Mouse (Mus musculus) limb, embryonic 14.5 days (tissue): ENCODE results near the gene Tha1. TPM values are rescaled to one million over a fixed set of nuclear protein-coding genes. Genes with fewer than 3 reads are reported as not detected.

ENCODE experiments used
- ATAC-seq: fragments of 200-750 bp; cut with Nextera tagmentation; 2 replicates; pipeline ENCODE4 v1.8.0; 2017; ENCODE audit warnings: low read depth, moderate number of reproducible peaks, moderate TSS enrichment; ENCODE audit not compliant: low FRiP score
- DNase-seq: peaks from one replicate; pipeline ENCODE4 v3.0.0-alpha.2; 2015; ENCODE audit warnings: low spot score
- H3K27ac ChIP-seq: fragments of 300-500 bp; sonication (generic); replicated peaks from 2 replicates; pipeline ENCODE4 v1.5.1; 2014; ENCODE audit warnings: low read depth, mild to moderate bottlenecking, low read length, moderate library complexity, mixed read lengths
- H3K27me3 ChIP-seq: fragments of 300-500 bp; sonication (generic); 2 replicates; pipeline ENCODE4 v1.6.1; 2014; ENCODE audit warnings: low read length, mixed read lengths; ENCODE audit not compliant: control insufficient read depth, insufficient read depth
- H3K36me3 ChIP-seq: fragments of 300-500 bp; sonication (generic); 2 replicates; pipeline ENCODE4 v1.6.1; 2014; ENCODE audit warnings: mild to moderate bottlenecking, low read length, moderate library complexity, mixed read lengths; ENCODE audit not compliant: control insufficient read depth, insufficient read depth
- H3K4me1 ChIP-seq: fragments of 300-500 bp; sonication (generic); 2 replicates; pipeline ENCODE4 v1.6.1; 2014; ENCODE audit warnings: antibody characterized with exemption, low read length, mixed read lengths; ENCODE audit not compliant: control insufficient read depth, insufficient read depth
- H3K4me2 ChIP-seq: fragments of 300-500 bp; sonication (generic); replicated peaks from 2 replicates; pipeline ENCODE4 v1.6.1; 2014; ENCODE audit warnings: low read depth, mild to moderate bottlenecking, low read length, moderate library complexity; ENCODE audit not compliant: severe bottlenecking
- H3K4me3 ChIP-seq: fragments of 300-500 bp; sonication (generic); replicated peaks from 2 replicates; pipeline ENCODE4 v1.5.1; 2014; ENCODE audit warnings: low read length
- H3K9ac ChIP-seq: fragments of 300-500 bp; sonication (generic); 2 replicates; pipeline ENCODE4 v1.6.1; 2014; ENCODE audit warnings: mild to moderate bottlenecking, low read depth, low read length, moderate library complexity; ENCODE audit not compliant: severe bottlenecking
- H3K9me3 ChIP-seq: fragments of 300-500 bp; sonication (generic); 2 replicates; pipeline ENCODE4 v1.6.1; 2016; ENCODE audit warnings: low read length; ENCODE audit not compliant: control insufficient read depth
- POLR2A ChIP-seq: fragments of 200-500 bp; IDR thresholded peaks from 2 replicates; pipeline ENCODE4 v1.8.0; 2012; ENCODE audit warnings: inconsistent platforms, mild to moderate bottlenecking, moderate library complexity, borderline replicate concordance; ENCODE audit not compliant: insufficient read depth, insufficient read length; ENCODE audit errors: extremely low read depth
- WGBS: fragments of 180-500 bp; shearing (Covaris S2); extraction: QIAGEN DNeasy Blood & Tissue Kit; methylation state at CpG from one replicate; pipeline ENCODE4 v1.1.7; 2014; 5-methylcytosine and 5-hydroxymethylcytosine counted together
- polyA plus RNA-seq, 2 experiments: library from polyadenylated mRNA; depleted of rRNA in 1 of 2; stranded (reverse) in 1 of 2; unstranded in 1 of 2; fragments of >200 nt; fragmentation: Nextera tagmentation in 1 of 2; extraction: Ambion mirVana in 1 of 2; gene quantifications; 2 replicates each; pipeline versions ENCODE4 v1.2.1 to v1.2.3; 2012 to 2014

The Tha1 gene
- polyA plus RNA-seq, 2 experiments: 4.1 to 6.5 TPM

DNA sequence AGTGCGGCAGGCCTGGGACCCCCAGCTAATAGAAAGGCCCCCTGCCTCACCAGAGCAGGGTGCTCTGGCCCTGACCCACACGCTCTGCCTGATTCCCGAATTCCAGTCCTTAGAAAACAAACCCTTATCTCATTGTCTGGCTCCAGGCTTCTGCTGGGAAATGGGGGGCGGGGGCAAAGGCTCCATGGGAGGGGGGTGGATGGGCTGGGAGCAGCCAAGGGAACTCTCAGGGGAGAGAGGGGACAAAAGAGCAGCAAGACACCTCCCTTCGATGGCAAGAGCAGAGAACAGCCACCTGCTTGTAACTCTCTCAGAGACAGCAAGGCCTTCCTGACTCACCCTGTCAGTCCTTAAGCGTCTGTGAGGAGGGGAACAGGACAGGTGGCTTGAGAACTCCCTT is 2.4 kb upstream of the Tha1 start:
- Histone ChIP-seq H3K4me1 (peaks cover 16% of the 10 kb centered on the region), H3K27me3 (no peaks in the 10 kb centered on the region), H3K27ac (no peak overlapping the region), H3K36me3 (no peaks in the 10 kb centered on the region), H3K4me2 (no peak overlapping the region), H3K4me3 (no peak overlapping the region), H3K9me3 (no peaks in the 10 kb centered on the region), H3K9ac (no peak overlapping the region)
- TF ChIP-seq POLR2A: no peak
- WGBS: 49% methylated on average over 5 of the region's 6 CpGs
- ATAC-seq: no peak
- no peak for DNase-seq

DNA sequence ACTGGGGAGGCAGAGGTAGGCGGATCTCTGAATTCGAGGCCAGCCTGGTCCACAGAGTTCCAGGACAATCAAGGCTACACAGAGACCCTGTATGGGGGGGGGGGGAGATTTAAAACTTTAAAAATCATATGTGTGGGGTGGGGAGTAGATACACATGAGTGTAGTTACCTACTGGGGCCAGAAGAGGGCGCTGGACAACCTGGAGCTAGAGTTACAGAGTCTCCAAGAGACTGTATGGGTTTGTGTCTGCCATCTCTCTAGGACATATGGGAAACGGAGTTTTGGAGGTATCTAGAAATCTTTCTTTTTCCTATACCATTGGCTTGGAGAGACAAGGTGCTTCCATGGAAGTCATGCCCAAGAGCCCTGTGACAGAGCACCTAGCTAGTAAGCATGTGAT is 1.1 kb upstream of the Tha1 start:
- Histone ChIP-seq H3K4me2 (no peak overlapping the region), H3K4me1 (peaks cover 16% of the 10 kb centered on the region), H3K36me3 (no peaks in the 10 kb centered on the region), H3K4me3 (no peak overlapping the region), H3K27me3 (no peaks in the 10 kb centered on the region), H3K9ac (no peak overlapping the region), H3K9me3 (no peaks in the 10 kb centered on the region), H3K27ac (no peak overlapping the region)
- ATAC-seq (no peak), DNase-seq (no peak)
- no peak for TF ChIP-seq POLR2A
- 60% methylated on average over 4 of the region's 4 CpGs for WGBS

DNA sequence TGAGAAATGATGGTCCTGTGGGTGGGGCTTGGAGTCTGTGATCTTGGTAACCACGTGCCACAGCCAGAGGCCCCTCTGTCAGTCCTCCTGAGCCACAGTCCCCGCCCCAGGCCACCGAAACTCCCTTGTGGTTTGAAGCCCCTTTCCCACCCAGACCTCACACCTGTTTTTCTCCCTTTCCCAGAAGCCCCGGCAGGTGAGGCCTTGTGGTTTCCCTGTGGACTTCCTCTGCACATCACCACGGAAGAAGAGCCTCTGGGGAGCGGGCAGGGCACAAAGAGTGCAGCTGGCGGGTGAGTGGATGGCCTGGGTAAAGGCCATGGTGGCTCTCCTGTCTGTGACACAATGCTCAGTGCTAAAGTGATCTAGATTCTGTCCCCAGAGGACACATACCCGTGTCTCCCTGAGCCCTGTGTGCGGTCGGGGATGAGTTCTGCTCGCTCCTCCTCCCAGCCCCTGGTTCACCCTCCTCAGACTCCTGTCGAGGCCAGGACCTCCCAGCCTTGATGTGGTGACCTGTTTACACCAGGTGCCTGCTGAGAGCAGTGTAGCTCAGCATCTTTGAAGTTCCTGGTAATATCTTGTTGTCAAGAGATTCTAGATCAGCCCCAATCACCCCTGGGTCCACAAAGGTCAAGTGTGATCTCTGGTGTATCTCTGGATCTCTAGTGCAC is 1.2 kb downstream of the Tha1 start:
- TF ChIP-seq POLR2A: no peak
- ATAC-seq: no peak

GRCm38 (mm10) chr11:117871376-117871775 is 1.9 kb downstream of the Tha1 start:
- H3K4me2 ChIP-seq: no peak overlapping the region
- no peak overlapping the region for H3K27ac ChIP-seq
- WGBS: 66% methylated on average over 5 of the region's 5 CpGs
- H3K9ac ChIP-seq: no peak overlapping the region
- no peaks in the 10 kb centered on the region for H3K27me3 ChIP-seq
- no peaks in the 10 kb centered on the region for H3K9me3 ChIP-seq
- ATAC-seq (no peak), DNase-seq (no peak)
- no peaks in the 10 kb centered on the region for H3K36me3 ChIP-seq
- TF ChIP-seq POLR2A: no peak
- H3K4me1 ChIP-seq: 0 out of 2 replicates have a peak, but pooled peaks cover 2% of the 10 kb centered on the region
- no peak overlapping the region for H3K4me3 ChIP-seq

More for the DNA sequence above, 1.2 kb downstream of the Tha1 start:
- no peak overlapping the region for H3K9ac ChIP-seq
- H3K27me3 ChIP-seq: no peaks in the 10 kb centered on the region
- no peaks in the 10 kb centered on the region for H3K36me3 ChIP-seq
- WGBS: 61% methylated on average over 12 of the region's 12 CpGs
- no peak overlapping the region for H3K4me3 ChIP-seq
- no peaks in the 10 kb centered on the region for H3K9me3 ChIP-seq
- H3K27ac ChIP-seq: no peak overlapping the region
- H3K4me1 ChIP-seq: 0 out of 2 replicates have a peak, but pooled peaks cover 2% of the 10 kb centered on the region
- DNase-seq: no peak
- H3K4me2 ChIP-seq: no peak overlapping the region

DNA sequence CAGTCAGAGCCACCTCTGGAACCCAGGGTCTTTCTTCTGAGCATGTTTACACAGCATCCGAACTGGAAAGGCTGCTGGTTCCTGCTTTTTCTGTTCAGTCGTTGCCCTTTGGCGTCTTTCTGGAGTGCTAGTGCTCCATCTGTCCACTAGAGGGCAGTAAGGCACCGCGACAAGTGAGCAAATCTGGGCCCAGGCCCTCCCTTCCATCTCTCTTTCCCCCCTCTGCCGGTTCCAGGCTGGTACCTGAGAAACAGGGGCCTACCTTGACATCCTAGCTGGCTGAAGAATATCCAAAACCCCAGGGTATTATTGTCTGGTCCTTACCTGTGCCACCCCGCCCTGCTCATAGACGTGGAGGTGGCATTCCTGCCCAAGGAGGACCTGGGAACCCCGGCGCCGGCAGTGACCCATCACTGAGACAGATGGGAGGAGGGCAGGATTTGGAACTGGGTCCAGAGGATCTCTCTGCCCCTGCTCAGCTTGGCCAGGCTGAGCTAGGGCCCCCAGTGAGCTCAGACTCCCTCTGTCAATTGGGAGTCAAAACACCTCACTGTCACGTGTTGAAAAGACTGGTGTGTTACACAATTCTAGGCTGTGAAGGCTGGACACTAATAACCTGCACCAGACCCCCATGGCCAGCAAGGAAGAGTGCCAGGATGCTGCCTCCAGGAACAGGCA is 2.5 kb downstream of the Tha1 start:
- Histone ChIP-seq H3K9me3 (no peaks in the 10 kb centered on the region), H3K9ac (0 out of 2 replicates have a peak overlapping the region, but pooled peaks have one; percentile 16), H3K27ac (no peak overlapping the region), H3K27me3 (no peaks in the 10 kb centered on the region), H3K4me3 (no peak overlapping the region), H3K4me2 (no peak overlapping the region), H3K4me1 (0 out of 2 replicates have a peak, but pooled peaks cover 2% of the 10 kb centered on the region), H3K36me3 (no peaks in the 10 kb centered on the region)
- DNase-seq: peak; percentile 86
- WGBS: 35% methylated on average over 12 of the region's 12 CpGs
- TF ChIP-seq POLR2A: no peak
- ATAC-seq: no peak
